Mouse (Mus musculus): ENCODE measurements at regions not wholly inside any gene's neighbourhood (a gene's known extent, or its start where the extent isn't known, plus 50 kb on each side); places are given as distances from the start of the nearest gene placed in this dataset.

DNA sequence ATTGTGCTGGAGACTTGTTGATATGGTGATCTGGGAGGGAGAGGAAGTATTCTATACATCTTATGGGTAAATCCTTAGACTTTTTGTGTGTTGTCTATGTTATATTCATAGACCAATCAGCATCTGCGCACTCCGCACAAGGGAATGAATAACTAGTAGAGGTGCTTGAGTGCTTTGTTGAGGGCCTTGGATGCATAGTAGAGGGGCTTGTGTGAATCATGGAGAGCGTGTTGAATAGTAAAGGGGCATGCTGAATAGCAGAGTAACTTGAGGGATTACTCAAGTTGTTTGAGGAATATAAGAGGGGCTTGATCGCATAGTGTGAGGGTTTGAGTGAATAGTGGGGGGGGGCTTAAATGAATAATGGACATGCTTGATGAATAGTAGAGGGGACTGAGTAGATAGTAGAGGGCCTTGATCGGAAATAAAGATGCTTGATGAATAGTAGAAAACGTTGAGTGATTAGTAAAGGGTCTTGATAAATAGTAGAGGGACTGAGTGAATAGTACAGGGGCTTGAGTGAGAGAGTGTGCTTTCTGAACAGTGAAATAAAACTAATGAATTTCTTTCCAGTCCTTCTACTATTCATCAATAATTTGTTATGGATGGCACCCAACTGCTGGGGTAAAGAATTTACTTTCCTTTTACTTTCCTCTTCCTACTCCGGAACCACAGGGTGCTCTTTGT is 2849.5 kb upstream of the Lrrc6 start:
- Histone ChIP-seq H3K9me3 (no peaks in the 10 kb centered on the region), H3K36me3 (no peaks in the 10 kb centered on the region), H3K9ac (no peak overlapping the region), H3K27me3 (no peaks in the 10 kb centered on the region), H3K4me1 (no peaks in the 10 kb centered on the region), H3K4me2 (replicated peaks) (no peak overlapping the region), H3K27ac (no peak overlapping the region), H3K4me3 (no peak overlapping the region)
- 91% methylated on average over 7 of the region's 7 CpGs for WGBS
- ATAC-seq (ENCODE audit: low FRiP score, low read depth), result no peak

DNA sequence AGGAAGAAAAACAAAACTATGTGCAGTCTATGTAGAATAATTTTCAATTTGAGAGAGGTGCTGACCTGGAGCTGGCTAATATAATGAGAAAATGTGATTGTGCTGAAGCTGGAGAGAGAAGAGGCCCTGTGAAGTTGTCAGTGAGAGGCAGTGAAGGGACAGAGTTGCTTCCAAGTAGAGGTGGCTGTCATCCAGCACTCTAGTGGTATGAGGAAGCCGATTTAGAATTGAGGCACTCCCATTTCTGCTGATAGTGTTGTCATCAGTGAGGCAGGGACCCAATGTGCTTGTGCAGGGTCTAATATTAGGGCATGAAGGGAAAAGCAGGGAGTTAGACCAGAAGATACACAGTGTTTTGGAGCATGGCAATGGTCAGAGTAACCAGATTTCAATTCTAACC is 2845.4 kb upstream of the Lrrc6 start:
- Histone ChIP-seq H3K9ac (no peak overlapping the region), H3K27ac (no peak overlapping the region), H3K4me3 (no peak overlapping the region), H3K9me3 (no peaks in the 10 kb centered on the region), H3K27me3 (no peaks in the 10 kb centered on the region), H3K36me3 (no peaks in the 10 kb centered on the region), H3K4me2 (replicated peaks) (no peak overlapping the region), H3K4me1 (no peaks in the 10 kb centered on the region)
- WGBS, result 90% methylated on average over 1 of the region's 1 CpGs
- ATAC-seq (ENCODE audit: low FRiP score, low read depth), result no peak

DNA sequence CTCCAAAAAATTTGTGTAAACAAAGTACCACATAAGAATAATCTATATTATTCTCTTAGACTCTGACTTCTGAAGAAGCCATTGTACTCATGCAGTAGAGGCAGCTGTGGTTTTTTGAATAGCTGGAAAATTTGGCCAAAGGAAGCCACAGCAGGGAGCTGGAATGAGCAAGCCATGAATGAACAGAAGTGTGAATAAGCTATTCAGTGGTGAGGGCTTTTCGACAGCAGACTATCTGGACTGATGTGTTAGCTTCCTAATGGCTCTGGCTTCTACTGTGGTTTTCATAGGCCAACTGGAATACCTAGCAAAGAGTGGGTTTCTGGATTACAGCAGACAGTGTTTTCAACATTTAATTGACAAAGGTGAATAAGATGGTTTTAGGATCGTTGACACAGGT is 2842.0 kb upstream of the Lrrc6 start:
- no peak overlapping the region for H3K4me2 ChIP-seq (replicated peaks)
- H3K4me1 ChIP-seq, result no peaks in the 10 kb centered on the region
- H3K4me3 ChIP-seq, result no peak overlapping the region
- H3K9me3 ChIP-seq, result no peaks in the 10 kb centered on the region
- no peaks in the 10 kb centered on the region for H3K27me3 ChIP-seq
- H3K36me3 ChIP-seq, result no peaks in the 10 kb centered on the region
- ATAC-seq (ENCODE audit: low FRiP score, low read depth), result no peak
- WGBS, result 81% methylated on average over 2 of the region's 2 CpGs
- no peak overlapping the region for H3K9ac ChIP-seq
- H3K27ac ChIP-seq, result no peak overlapping the region

DNA sequence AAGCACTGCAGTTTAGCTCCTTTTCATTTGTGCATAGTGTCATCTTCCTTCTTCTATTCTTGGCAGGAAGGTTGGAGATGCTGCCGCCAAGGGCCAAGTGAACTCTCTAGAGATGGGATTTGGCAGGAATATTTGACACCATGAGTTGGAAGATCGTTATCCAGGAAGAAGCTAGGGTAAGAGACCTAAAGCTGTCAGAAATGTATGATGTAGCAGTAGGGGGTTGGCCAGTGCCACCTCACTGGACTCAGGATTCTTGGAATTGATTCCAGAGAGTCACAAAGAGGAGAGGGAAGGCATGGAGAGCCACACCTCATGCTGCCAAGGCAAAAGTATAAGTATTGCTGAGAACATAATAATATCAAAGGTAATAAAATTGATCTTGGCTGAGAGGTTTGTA is 2835.8 kb upstream of the Lrrc6 start:
- Histone ChIP-seq H3K9me3 (no peaks in the 10 kb centered on the region), H3K4me1 (no peaks in the 10 kb centered on the region), H3K27me3 (no peaks in the 10 kb centered on the region), H3K27ac (no peak overlapping the region), H3K4me2 (replicated peaks) (no peak overlapping the region), H3K9ac (no peak overlapping the region), H3K36me3 (no peaks in the 10 kb centered on the region), H3K4me3 (no peak overlapping the region)
- 81% methylated on average over 2 of the region's 2 CpGs for WGBS
- ATAC-seq (ENCODE audit: low FRiP score, low read depth), result no peak

DNA sequence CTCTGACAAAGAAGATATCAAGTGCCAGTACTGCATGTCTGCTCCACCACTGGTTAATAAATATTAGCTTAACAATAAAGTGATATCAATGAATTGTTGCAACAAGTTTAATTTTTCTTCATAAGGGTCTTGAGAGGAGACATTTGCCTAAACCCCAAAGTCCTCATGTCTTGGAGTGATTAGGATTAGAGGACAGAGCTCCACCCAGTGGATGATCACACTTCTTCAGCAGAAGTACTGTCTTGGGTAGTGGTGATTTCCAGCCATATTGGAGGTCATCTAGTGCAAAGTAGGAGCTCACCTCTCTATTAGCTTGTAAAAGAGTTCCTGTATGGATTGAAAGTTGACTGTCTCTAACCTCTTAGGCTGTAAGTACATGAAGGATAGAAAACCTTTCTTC is 2825.8 kb upstream of the Lrrc6 start:
- no peak overlapping the region for H3K27ac ChIP-seq
- no peaks in the 10 kb centered on the region for H3K9me3 ChIP-seq
- H3K4me1 ChIP-seq, result no peaks in the 10 kb centered on the region
- H3K9ac ChIP-seq, result no peak overlapping the region
- H3K36me3 ChIP-seq, result no peaks in the 10 kb centered on the region
- H3K4me2 ChIP-seq (replicated peaks), result no peak overlapping the region
- no peak for ATAC-seq (ENCODE audit: low FRiP score, low read depth)
- no peak overlapping the region for H3K4me3 ChIP-seq
- H3K27me3 ChIP-seq, result no peaks in the 10 kb centered on the region

DNA sequence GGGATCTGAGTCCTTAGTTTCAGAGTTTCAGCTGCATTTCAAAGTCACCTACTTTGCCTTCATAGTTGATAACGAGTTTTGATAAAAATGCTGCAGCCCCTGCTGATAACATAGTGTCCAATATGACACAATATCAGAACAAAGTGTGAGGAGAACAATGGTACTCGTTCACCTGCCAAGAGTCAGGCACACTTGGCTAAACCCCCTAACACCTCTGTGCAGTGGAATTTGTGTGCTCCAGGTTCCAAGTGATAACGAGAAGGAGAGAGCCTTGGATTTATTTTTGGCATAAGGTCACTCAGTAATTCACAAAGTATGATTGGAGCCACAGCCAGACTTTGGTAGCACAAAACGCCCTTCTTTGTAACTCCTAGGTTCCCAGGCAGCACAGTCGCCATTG is 2802.4 kb upstream of the Lrrc6 start:
- no peaks in the 10 kb centered on the region for H3K36me3 ChIP-seq
- no peak overlapping the region for H3K9ac ChIP-seq
- H3K9me3 ChIP-seq, result no peaks in the 10 kb centered on the region
- H3K4me3 ChIP-seq, result no peak overlapping the region
- no peak overlapping the region for H3K27ac ChIP-seq
- H3K4me1 ChIP-seq, result no peaks in the 10 kb centered on the region
- no peak for ATAC-seq (ENCODE audit: low FRiP score, low read depth)
- no peak overlapping the region for H3K4me2 ChIP-seq (replicated peaks)
- no peaks in the 10 kb centered on the region for H3K27me3 ChIP-seq
- 68% methylated on average over 5 of the region's 5 CpGs for WGBS

DNA sequence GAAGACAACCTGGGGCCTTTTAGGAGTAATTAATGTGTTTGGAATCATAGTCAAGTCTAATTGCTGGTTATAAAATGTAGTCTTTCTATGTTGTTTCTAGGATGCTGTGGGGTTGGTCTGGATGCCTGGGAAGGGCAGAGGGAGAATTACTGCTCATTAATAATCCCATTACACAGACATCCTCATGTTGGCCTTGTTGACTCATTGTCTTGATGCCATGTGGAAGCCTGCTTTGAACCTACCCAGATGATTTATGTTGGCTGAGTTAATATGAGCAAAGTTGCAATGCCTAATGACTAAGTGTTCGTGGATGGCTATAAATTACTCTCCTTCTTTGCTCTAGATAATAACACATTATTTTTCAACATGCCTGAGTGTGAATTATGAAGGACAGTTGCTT is 2790.6 kb upstream of the Lrrc6 start:
- no peaks in the 10 kb centered on the region for H3K4me1 ChIP-seq
- no peak overlapping the region for H3K9ac ChIP-seq
- H3K4me3 ChIP-seq, result no peak overlapping the region
- no peaks in the 10 kb centered on the region for H3K36me3 ChIP-seq
- no peak for ATAC-seq (ENCODE audit: low FRiP score, low read depth)
- H3K9me3 ChIP-seq, result no peaks in the 10 kb centered on the region
- H3K27ac ChIP-seq, result no peak overlapping the region
- no peaks in the 10 kb centered on the region for H3K27me3 ChIP-seq
- H3K4me2 ChIP-seq (replicated peaks), result no peak overlapping the region
- 20% methylated on average over 1 of the region's 1 CpGs for WGBS

DNA sequence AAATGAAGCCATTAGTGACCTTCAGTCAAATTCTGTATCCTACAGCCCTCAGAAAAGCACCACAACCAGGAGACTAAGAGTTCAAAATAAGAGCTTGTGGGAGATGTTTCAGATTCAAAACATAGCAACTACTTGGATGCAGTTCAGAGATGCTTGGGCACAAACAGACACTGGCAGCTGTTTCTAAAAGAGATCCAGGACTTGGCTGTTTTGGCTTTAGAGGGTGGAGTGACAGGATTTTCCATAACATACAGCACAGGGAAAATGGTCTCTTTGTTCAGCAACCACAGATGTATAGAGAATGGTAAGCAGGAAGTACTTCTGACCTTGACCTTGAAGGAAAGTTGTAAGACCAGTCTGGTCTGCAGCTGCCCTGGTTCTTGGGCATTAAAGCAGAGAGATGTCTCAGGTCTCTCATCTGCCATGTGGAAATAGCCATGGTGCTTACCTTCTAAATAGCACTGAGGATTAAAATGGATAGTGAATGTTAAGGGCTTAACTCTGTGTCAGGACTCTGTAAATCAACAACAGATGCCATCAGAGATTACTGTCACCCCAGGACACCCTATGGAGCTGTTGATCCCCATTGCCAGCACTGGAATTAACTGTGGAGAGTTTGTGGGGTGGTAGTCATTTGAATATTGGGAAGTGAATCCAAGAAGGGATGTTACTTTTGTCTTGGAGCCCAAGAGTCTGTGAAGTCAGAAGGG is 2775.0 kb upstream of the Lrrc6 start:
- H3K27me3 ChIP-seq, result no peaks in the 10 kb centered on the region
- no peak for ATAC-seq (ENCODE audit: low FRiP score, low read depth)
- no peak overlapping the region for H3K27ac ChIP-seq
- no peaks in the 10 kb centered on the region for H3K9me3 ChIP-seq
- H3K36me3 ChIP-seq, result no peaks in the 10 kb centered on the region
- H3K9ac ChIP-seq, result no peak overlapping the region
- H3K4me3 ChIP-seq, result no peak overlapping the region
- 0 out of 2 replicates have a peak, but pooled peaks cover 4% of the 10 kb centered on the region for H3K4me1 ChIP-seq
- no peak overlapping the region for H3K4me2 ChIP-seq (replicated peaks)

DNA sequence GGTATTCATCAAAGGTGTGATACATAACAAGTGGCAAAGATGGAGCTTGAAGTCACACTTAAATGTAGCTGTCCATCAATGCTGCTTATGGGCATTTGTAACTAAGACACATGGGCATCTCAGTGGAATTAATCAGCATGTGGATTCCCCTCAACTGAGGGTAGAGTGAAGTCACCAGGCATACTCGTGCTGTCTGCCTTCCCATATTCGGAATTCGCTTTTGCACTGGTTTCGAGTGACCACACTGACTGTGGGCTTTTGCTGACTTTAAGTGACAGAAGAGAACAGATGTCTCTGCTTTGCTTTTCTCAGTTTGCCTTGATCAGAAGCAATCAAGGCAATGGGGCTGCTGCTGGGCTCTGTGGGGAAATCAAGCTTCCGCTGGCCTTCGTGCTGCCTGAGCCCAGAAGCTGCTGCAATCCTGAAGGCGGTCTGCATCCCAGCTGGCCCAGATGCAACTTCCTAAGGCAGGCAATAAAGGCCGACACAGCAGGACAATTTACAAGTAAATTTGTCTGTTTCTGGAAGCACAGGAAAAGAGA is 2773.6 kb upstream of the Lrrc6 start:
- H3K4me3 ChIP-seq, result no peak overlapping the region
- H3K4me2 ChIP-seq (replicated peaks), result no peak overlapping the region
- H3K27ac ChIP-seq, result no peak overlapping the region
- ATAC-seq (ENCODE audit: low FRiP score, low read depth), result no peak
- WGBS, result 29% methylated on average over 8 of the region's 8 CpGs
- no peaks in the 10 kb centered on the region for H3K27me3 ChIP-seq
- no peak overlapping the region for H3K9ac ChIP-seq
- H3K9me3 ChIP-seq, result no peaks in the 10 kb centered on the region
- H3K36me3 ChIP-seq, result no peaks in the 10 kb centered on the region
- 0 out of 2 replicates have a peak, but pooled peaks cover 4% of the 10 kb centered on the region for H3K4me1 ChIP-seq

DNA sequence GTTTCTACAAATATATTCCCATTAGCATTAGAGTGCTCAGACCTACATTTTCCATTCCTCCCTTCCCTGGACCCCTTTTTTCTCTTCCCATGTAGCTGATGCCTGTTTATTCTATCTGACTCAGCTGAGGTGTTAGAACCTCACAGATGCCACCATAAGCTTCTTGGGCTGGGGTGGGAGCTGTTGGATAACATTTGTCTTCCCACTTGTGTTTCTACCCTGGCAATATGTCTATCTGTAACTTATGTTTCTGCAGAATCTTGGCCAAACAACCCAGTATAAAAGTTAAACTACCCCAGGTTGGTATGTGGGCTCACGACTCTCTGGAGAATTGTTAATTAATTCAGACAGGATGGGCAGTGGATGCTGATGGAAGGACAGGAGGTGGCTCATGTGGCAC is 2772.8 kb upstream of the Lrrc6 start:
- Histone ChIP-seq H3K9ac (no peak overlapping the region), H3K9me3 (no peaks in the 10 kb centered on the region), H3K4me1 (0 out of 2 replicates have a peak, but pooled peaks cover 4% of the 10 kb centered on the region), H3K4me3 (no peak overlapping the region), H3K27me3 (no peaks in the 10 kb centered on the region), H3K27ac (no peak overlapping the region), H3K4me2 (replicated peaks) (no peak overlapping the region), H3K36me3 (no peaks in the 10 kb centered on the region)
- no peak for ATAC-seq (ENCODE audit: low FRiP score, low read depth)
- 43% methylated on average over 1 of the region's 1 CpGs for WGBS

DNA sequence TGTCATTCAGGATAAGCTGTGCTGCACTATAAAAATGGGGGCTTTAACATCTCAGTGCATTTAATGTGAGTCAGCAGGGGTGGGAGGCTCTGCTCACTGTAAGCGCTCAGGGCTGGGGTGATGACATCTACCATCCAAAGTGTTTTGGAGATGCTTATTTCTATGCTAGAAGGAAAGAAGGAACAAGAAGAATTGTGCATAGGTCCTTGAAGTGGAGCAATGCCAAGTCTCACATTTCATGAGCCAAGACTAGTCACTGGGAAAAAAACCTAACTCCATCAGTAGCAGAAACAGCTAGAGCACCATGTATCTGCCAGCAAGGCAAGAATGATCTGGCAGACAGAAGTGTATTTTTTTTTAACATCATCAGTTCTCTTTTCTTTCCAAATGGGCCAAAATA is 2761.2 kb upstream of the Lrrc6 start:
- no peaks in the 10 kb centered on the region for H3K4me1 ChIP-seq

DNA sequence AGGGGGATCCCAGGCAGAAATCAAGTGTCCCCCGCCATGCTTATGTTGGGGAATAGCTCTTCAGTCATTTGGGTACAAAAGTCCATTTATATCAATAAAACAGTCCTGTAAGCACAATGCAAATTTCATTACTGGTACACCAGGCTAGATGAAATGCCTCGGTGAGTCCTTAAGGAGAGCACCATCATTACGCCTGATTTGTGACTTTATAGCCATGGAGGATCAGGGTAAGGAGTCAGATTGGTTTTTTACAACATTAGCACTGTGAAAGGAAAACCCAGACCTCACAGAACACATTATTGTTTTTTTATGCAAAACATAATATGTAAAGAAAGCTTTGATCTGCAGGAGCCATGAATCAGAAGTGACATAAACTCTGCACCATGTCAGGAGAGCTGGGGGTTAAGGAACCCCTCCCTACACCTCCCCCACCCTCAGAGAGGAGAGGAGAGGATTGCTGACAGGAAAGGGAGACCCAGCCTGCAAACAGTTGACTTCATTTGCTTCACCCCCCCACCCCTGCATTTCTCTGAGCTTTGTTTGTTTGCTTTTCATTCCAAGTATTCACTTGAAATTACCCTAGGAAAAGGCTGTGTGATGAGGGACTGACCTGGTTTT is 2756.6 kb upstream of the Lrrc6 start:
- no peak overlapping the region for H3K4me2 ChIP-seq (replicated peaks)
- no peak overlapping the region for H3K27ac ChIP-seq
- no peak for ATAC-seq (ENCODE audit: low FRiP score, low read depth)
- no peaks in the 10 kb centered on the region for H3K4me1 ChIP-seq
- no peaks in the 10 kb centered on the region for H3K36me3 ChIP-seq
- H3K9ac ChIP-seq, result no peak overlapping the region
- H3K4me3 ChIP-seq, result no peak overlapping the region
- no peaks in the 10 kb centered on the region for H3K27me3 ChIP-seq
- WGBS, result 35% methylated on average over 3 of the region's 3 CpGs
- no peaks in the 10 kb centered on the region for H3K9me3 ChIP-seq

More for the DNA sequence above, 2761.2 kb upstream of the Lrrc6 start:
- H3K4me3 ChIP-seq, result no peak overlapping the region
- no peaks in the 10 kb centered on the region for H3K36me3 ChIP-seq
- ATAC-seq (ENCODE audit: low FRiP score, low read depth), result no peak
- no peak overlapping the region for H3K27ac ChIP-seq
- H3K4me2 ChIP-seq (replicated peaks), result no peak overlapping the region
- 94% methylated on average over 1 of the region's 1 CpGs for WGBS
- no peaks in the 10 kb centered on the region for H3K27me3 ChIP-seq
- H3K9ac ChIP-seq, result no peak overlapping the region
- H3K9me3 ChIP-seq, result no peaks in the 10 kb centered on the region

All from limb, embryonic 13.5 days (tissue).